Mouse (Mus musculus): Measurements from ENCODE around the gene Dmpk.
"Not testable (repeated sequence)": the region's sequence is repeated elsewhere in the genome, so short reads cannot be mapped to it uniquely, and the experiment has no call there.

The Dmpk gene

GRCm38 (mm10) chr7:19083701-19084100 lies at the start of gene Dmpk:
Dmpk (plus strand) TSS chr7:19083849.
- no peak for DNase-seq

- no peak for DNase-seq
Measured at GRCm38 (mm10) chr7:19044616-19045015, 39.0 kb upstream of the Dmpk start.

GRCm38 (mm10) chr7:19046286-19047069 lies 37.2 kb upstream of the Dmpk start:
- peak; percentile 84 for DNase-seq

GRCm38 (mm10) chr7:19048006-19048527 lies 35.6 kb upstream of the Dmpk start:
- no peak for DNase-seq

DNA sequence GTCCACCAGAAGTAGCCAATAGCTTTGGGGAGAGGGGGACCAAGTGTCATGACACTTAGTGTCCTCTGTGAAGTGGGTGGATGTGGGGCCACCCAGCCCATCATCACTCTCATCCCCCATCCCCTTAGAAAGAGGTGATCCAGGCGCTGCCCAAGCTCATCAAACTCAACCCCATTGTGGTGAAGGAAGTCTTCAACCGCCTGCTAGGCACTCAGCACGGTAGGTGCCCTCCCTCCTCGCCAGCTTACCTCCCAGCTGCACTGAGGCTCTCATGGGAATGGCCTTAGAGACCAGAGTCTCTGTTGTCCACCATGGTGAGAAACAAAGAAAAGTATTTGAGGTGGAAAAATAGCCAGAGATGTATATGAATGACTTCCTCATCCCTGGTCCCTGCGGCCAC lies 34.4 kb upstream of the Dmpk start:
- DNase-seq: no peak

- DNase-seq: no peak
Measured at GRCm38 (mm10) chr7:19050172-19050571, 33.5 kb upstream of the Dmpk start.

- no peak for DNase-seq
Measured at GRCm38 (mm10) chr7:19051161-19051560, 32.5 kb upstream of the Dmpk start.

GRCm38 (mm10) chr7:19052345-19053135 lies 31.1 kb upstream of the Dmpk start:
- no peak for DNase-seq

- no peak for DNase-seq
Measured at GRCm38 (mm10) chr7:19053136-19053532, 30.5 kb upstream of the Dmpk start.

- DNase-seq: peak; percentile 46
Measured at GRCm38 (mm10) chr7:19054047-19054776, 29.4 kb upstream of the Dmpk start, which contains the start of gene Rsph6a. Rsph6a (plus strand) TSS chr7:19054690.

GRCm38 (mm10) chr7:19054777-19055076 lies 28.9 kb upstream of the Dmpk start:
- DNase-seq: no peak

DNA sequence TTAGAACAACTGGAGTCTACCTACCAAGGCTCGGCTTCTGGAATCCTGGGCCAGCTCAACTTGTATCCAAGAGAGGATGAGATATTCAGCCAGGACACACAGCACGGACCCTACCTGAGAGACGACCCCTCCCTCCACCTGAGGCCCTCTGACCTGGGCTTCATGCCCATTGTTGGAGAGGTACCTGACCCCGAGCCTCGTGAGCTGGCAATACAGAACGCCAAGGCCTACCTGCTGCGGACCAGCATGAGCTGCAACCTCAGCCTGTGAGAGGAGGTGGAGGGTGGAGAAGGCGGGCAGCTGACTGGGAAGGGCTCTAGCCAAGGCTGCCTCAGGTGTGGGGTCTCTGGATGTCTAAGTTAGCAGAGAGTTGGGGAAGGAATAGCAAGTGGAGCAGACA lies 28.5 kb upstream of the Dmpk start:
- no peak for DNase-seq

- no peak for DNase-seq
Measured at GRCm38 (mm10) chr7:19057405-19057804, 26.2 kb upstream of the Dmpk start.

DNA sequence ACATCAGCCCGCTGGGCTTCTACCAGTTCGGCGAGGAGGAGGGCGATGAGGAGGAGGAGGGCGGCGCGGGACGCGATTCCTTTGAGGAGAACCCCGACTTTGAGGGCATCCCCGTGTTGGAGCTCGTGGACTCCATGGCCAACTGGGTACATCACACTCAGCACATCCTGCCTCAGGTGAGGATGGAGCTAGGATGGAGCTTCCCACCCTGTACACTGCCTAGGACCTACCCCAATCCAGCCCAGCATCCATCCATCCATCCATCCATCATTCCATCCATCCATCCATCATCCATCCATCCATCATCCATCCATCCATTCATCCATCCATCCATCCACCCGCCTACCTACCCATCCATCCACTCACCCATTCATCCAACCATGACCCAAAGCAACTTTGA lies 17.8 kb upstream of the Dmpk start:
- DNase-seq: no peak

- DNase-seq: no peak
Measured at GRCm38 (mm10) chr7:19067063-19067462, 16.6 kb upstream of the Dmpk start.

- DNase-seq: no peak
Measured at GRCm38 (mm10) chr7:19067935-19068334, 15.7 kb upstream of the Dmpk start.

GRCm38 (mm10) chr7:19068707-19069106 lies 14.9 kb upstream of the Dmpk start:
- DNase-seq: no peak

DNA sequence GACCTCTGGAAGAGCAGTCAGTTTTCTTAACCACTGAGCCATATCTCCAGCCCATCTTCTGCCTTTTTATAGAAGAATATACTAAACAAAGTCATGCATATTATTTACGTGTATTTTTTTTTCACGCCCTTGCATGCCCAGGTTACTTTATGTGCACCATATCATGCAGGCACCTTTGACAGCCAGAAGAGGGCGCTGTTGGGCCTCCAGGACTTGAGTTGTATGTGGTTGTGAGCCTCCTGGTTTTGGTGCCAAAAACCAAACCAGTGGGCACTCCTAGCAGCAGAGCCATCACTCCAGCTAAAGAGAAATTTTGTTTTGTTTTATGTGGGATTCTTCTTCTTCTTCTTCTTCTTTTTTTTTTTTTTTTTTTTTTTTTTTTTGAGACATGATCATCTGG lies 14.1 kb upstream of the Dmpk start:
- DNase-seq: no peak

DNA sequence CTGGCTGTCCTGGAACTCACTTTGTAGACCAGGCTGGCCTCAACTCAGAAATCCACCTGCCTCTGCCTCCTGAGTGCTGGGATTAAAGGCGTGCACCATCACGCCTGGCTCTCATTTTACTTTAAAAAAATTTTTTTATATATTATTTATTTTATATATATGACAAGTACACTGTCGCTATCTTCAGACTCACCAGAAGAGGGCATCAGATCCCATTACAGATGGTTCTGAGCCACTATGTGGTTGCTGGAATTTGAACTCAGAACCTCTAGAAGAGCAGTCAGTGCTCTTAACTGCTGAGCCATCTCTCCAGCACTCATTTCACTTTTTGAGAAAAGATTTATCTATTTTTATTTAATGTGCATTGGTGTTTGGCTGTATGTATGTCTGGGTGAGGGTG lies 12.6 kb upstream of the Dmpk start:
- not testable (repeated sequence) for DNase-seq

DNA sequence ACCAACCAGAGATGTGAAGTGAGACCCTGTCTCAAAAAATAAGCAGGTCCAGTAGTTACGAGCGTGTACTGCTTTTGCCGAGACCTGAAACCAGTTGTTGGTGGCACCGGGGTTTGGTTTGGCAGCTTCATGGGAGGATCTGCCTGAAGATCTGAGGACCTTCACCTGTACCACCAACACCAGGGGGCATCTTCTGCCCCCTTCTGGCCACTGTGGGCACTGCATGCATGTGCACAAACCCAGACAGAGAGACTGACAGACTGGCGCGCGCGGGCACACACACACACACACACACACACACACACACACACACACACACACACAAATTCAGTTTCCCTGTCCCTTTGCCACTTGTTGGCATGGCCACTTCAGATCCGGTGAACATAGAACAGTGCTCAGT lies 10.1 kb upstream of the Dmpk start:
- peak; percentile 39 for DNase-seq

DNA sequence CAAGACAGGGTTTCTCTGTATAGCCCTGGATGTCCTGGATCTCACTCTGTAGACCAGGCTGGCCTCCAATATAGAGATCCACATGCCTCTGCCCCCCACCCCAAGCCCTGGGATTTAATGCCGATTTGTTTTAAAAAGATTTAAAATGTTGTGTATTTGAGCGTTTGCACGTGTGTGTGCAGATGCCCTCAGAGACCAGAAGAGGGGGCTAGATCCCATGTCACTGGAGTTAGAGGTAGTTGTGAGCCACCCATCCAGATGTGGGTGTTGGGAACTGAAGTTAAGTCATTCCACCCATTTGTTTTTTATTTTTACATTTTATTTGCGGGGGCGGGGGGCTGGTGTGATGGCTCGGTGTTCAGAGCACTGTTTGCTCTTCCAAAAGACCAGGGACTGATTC lies 9.2 kb upstream of the Dmpk start:
- no peak for DNase-seq

- DNase-seq: no peak
Measured at GRCm38 (mm10) chr7:19075231-19075630, 8.4 kb upstream of the Dmpk start.

Measured in cerebellum, adult 11-12 months (tissue).